Mouse (Mus musculus): ENCODE results near the gene Olfr288. TPM values are rescaled to one million over a fixed set of nuclear protein-coding genes. Genes with fewer than 3 reads are reported as not detected.

The Olfr288 gene
- not detected in 2 replicates for polyA plus RNA-seq (2014; fragmentation: Nextera tagmentation; extraction: Ambion mirVana)

DNA sequence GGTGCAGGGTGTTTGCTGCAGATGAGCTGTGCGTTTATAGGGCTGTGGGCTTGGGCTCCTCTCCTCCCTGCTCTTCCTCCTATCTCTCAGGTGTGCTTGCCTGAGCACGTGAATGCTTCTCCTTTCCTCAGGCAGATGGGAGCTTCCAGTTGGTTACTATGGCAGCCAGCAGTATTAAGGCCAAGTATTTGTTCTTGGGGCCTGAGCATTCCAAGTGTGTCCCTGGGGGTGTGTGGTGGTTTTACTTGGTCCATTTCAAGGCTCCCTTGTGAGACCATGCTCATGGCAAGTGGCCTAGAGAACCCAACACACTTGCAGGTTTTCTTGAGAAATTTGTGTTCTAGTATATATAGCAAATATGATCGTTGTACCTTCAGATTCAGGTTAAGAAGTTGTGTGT lies at the start of gene Olfr288:
Gene Olfr288, minus strand, starts transcription at position 101 of the 400 bp plus-strand sequence.
- 76% methylated on average over 3 of the region's 3 CpGs for WGBS
- H3K4me1 ChIP-seq (ENCODE audit: control insufficient read depth, insufficient read depth, low read length), result no peaks in the 10 kb centered on the region
- DNase-seq (ENCODE audit: low spot score) (no peak), ATAC-seq (ENCODE audit: low read depth) (no peak)
- H3K4me2 ChIP-seq (ENCODE audit: low read depth, low read length), result no peak within 1 kb of the TSS
- H3K4me3 ChIP-seq (ENCODE audit: low read depth, low read length), result no peak within 1 kb of the TSS
- H3K27me3 ChIP-seq (replicated peaks; ENCODE audit: control insufficient read depth, insufficient read depth, low read length), result no peaks in the 10 kb centered on the region
- H3K27ac ChIP-seq (replicated peaks; ENCODE audit: low read depth, low read length), result no peak within 1 kb of the TSS
- no peaks in the 10 kb centered on the region for H3K36me3 ChIP-seq (ENCODE audit: control insufficient read depth, insufficient read depth, low read length)
- H3K9me3 ChIP-seq (ENCODE audit: control insufficient read depth, low read length), result 0 out of 2 replicates have a peak, but pooled peaks cover 5% of the 10 kb centered on the region
- no peak within 1 kb of the TSS for H3K9ac ChIP-seq (ENCODE audit: low read depth, low read length)

DNA sequence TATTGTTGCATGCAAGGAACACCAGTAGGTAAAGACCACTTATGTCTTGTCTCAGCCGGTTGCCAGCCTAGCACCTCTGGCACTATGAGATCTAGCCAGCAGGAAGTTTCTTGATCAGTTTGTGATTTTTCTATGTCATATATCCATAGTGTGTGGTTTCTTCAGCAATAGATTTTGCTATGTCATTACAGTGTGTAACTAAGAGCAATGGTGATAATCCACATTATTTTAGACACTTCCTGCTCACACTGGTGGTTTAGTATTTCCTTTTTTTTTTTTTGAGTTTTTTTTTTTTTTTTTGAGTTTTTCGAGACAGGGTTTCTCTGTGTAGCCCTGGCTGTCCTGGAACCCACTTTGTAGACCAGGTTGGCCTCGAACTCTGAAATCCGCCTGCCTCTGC lies 40.1 kb upstream of the Olfr288 start:
- Histone ChIP-seq H3K4me1 (ENCODE audit: control insufficient read depth, insufficient read depth, low read length) (no peaks in the 10 kb centered on the region), H3K9ac (ENCODE audit: low read depth, low read length) (no peak overlapping the region), H3K27me3 (replicated peaks; ENCODE audit: control insufficient read depth, insufficient read depth, low read length) (no peaks in the 10 kb centered on the region), H3K4me2 (ENCODE audit: low read depth, low read length) (no peak overlapping the region), H3K4me3 (ENCODE audit: low read depth, low read length) (no peak overlapping the region), H3K27ac (replicated peaks; ENCODE audit: low read depth, low read length) (no peak overlapping the region), H3K36me3 (ENCODE audit: control insufficient read depth, insufficient read depth, low read length) (no peaks in the 10 kb centered on the region), H3K9me3 (ENCODE audit: control insufficient read depth, low read length) (no peaks in the 10 kb centered on the region)
- DNase-seq (ENCODE audit: low spot score) (no peak), ATAC-seq (ENCODE audit: low read depth) (no peak)
- whole genome bisulfite sequencing, result 88% methylated on average over 4 of the region's 4 CpGs

GRCm38 (mm10) chr15:98234350-98234749 lies 39.0 kb upstream of the Olfr288 start, which contains the start of gene Olfr286:
Olfr286 (minus strand) TSS chr15:98234450.
- Histone ChIP-seq H3K36me3 (ENCODE audit: control insufficient read depth, insufficient read depth, low read length) (no peaks in the 10 kb centered on the region), H3K4me3 (ENCODE audit: low read depth, low read length) (no peak within 1 kb of the TSS), H3K27me3 (replicated peaks; ENCODE audit: control insufficient read depth, insufficient read depth, low read length) (no peaks in the 10 kb centered on the region), H3K9ac (ENCODE audit: low read depth, low read length) (no peak within 1 kb of the TSS), H3K9me3 (ENCODE audit: control insufficient read depth, low read length) (no peaks in the 10 kb centered on the region), H3K4me1 (ENCODE audit: control insufficient read depth, insufficient read depth, low read length) (no peaks in the 10 kb centered on the region), H3K4me2 (ENCODE audit: low read depth, low read length) (no peak within 1 kb of the TSS), H3K27ac (replicated peaks; ENCODE audit: low read depth, low read length) (no peak within 1 kb of the TSS)
- no peak for DNase-seq (ENCODE audit: low spot score)
- WGBS, result 79% methylated on average over 4 of the region's 4 CpGs
- no peak for ATAC-seq (ENCODE audit: low read depth)

GRCm38 (mm10) chr15:98226096-98226495 lies 30.8 kb upstream of the Olfr288 start:
- 69% methylated on average over 7 of the region's 7 CpGs for WGBS
- ATAC-seq (ENCODE audit: low read depth) (no peak), DNase-seq (ENCODE audit: low spot score) (no peak)
- no peak overlapping the region for H3K4me2 ChIP-seq (ENCODE audit: low read depth, low read length)
- no peak overlapping the region for H3K27ac ChIP-seq (replicated peaks; ENCODE audit: low read depth, low read length)
- no peaks in the 10 kb centered on the region for H3K36me3 ChIP-seq (ENCODE audit: control insufficient read depth, insufficient read depth, low read length)
- H3K9ac ChIP-seq (ENCODE audit: low read depth, low read length), result no peak overlapping the region
- H3K9me3 ChIP-seq (ENCODE audit: control insufficient read depth, low read length), result no peaks in the 10 kb centered on the region
- no peak overlapping the region for H3K4me3 ChIP-seq (ENCODE audit: low read depth, low read length)
- H3K27me3 ChIP-seq (replicated peaks; ENCODE audit: control insufficient read depth, insufficient read depth, low read length), result no peaks in the 10 kb centered on the region
- H3K4me1 ChIP-seq (ENCODE audit: control insufficient read depth, insufficient read depth, low read length), result no peaks in the 10 kb centered on the region

DNA sequence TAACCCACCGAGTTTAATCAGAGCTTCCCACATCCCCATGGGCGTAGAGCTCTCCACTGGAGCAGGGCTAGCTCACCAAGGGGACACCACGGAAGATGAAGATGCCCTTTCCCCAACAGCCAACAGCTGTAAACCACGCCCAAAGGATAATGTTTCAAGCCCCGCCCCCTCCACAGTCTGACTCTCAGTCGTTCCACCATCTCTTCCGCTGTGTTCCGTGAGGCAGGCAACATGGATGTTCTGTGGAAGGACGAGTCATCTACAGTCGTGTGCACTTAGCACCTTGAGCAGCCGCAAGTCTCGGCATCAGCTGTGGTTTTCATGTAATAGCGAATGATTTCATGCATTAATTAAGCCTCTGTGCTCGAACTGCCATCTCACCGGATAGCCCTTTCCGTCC lies 30.3 kb upstream of the Olfr288 start:
- H3K4me2 ChIP-seq (ENCODE audit: low read depth, low read length), result no peak overlapping the region
- no peaks in the 10 kb centered on the region for H3K4me1 ChIP-seq (ENCODE audit: control insufficient read depth, insufficient read depth, low read length)
- WGBS, result 44% methylated on average over 16 of the region's 16 CpGs
- no peaks in the 10 kb centered on the region for H3K27me3 ChIP-seq (replicated peaks; ENCODE audit: control insufficient read depth, insufficient read depth, low read length)
- DNase-seq (ENCODE audit: low spot score), result no peak
- H3K36me3 ChIP-seq (ENCODE audit: control insufficient read depth, insufficient read depth, low read length), result no peaks in the 10 kb centered on the region
- H3K9ac ChIP-seq (ENCODE audit: low read depth, low read length), result no peak overlapping the region
- H3K4me3 ChIP-seq (ENCODE audit: low read depth, low read length), result no peak overlapping the region
- no peaks in the 10 kb centered on the region for H3K9me3 ChIP-seq (ENCODE audit: control insufficient read depth, low read length)
- H3K27ac ChIP-seq (replicated peaks; ENCODE audit: low read depth, low read length), result no peak overlapping the region
- no peak for ATAC-seq (ENCODE audit: low read depth)

DNA sequence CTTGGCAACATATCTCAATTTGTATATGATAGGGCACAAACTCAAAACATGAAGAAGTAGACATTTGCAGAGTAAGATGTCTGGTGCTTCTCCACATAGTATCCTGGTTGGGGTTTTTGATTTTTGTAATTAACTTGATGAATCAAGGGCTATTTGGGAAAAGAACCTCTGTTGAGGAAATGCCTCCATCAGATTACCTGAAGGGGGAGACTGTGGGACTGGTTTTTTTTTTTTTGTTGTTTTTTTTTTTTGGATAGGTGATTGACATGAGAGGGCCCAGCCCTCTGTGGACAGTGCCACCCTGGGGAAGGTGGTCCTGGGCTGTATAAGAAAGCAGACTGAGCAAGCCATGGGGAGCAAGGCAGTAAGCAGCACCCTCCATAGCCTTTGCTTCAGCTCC lies 27.0 kb upstream of the Olfr288 start:
- H3K9me3 ChIP-seq (ENCODE audit: control insufficient read depth, low read length), result no peaks in the 10 kb centered on the region
- ATAC-seq (ENCODE audit: low read depth) (no peak), DNase-seq (ENCODE audit: low spot score) (no peak)
- no peaks in the 10 kb centered on the region for H3K27me3 ChIP-seq (replicated peaks; ENCODE audit: control insufficient read depth, insufficient read depth, low read length)
- no peak overlapping the region for H3K9ac ChIP-seq (ENCODE audit: low read depth, low read length)
- no peak overlapping the region for H3K27ac ChIP-seq (replicated peaks; ENCODE audit: low read depth, low read length)
- no peaks in the 10 kb centered on the region for H3K4me1 ChIP-seq (ENCODE audit: control insufficient read depth, insufficient read depth, low read length)
- H3K4me2 ChIP-seq (ENCODE audit: low read depth, low read length), result no peak overlapping the region
- H3K4me3 ChIP-seq (ENCODE audit: low read depth, low read length), result no peak overlapping the region
- no peaks in the 10 kb centered on the region for H3K36me3 ChIP-seq (ENCODE audit: control insufficient read depth, insufficient read depth, low read length)

DNA sequence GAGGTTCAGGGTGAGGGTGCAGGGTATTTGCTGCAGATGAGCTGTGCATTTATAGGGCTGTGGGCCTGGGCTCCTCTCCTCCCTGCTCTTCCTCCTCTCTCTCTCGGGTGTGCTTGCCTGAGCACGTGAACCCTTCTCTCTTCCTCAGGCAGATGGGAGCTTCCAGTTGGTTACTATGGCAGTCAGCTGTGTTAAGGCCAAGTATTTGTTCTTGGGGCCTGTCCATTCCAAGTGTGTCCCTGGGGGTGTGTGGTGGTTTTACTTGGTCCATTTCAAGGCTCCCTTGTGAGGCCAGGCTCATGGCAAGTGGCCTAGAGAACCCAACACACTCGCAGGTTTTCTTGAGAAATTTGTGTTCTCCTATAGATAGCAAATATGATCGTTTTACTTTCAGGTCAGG lies 25.5 kb upstream of the Olfr288 start, which contains the start of the genes Gm44579 and Olfr287:
Gene Gm44579, minus strand, starts transcription at position 101 of the 400 bp plus-strand sequence.
Gene Olfr287, minus strand, starts transcription at position 180 of the 400 bp plus-strand sequence.
- ATAC-seq (ENCODE audit: low read depth) (no peak), DNase-seq (ENCODE audit: low spot score) (no peak)
- Histone ChIP-seq H3K4me3 (ENCODE audit: low read depth, low read length) (no peak within 1 kb of the TSS), H3K4me2 (ENCODE audit: low read depth, low read length) (no peak within 1 kb of the TSS), H3K27ac (replicated peaks; ENCODE audit: low read depth, low read length) (no peak within 1 kb of the TSS), H3K9ac (ENCODE audit: low read depth, low read length) (no peak within 1 kb of the TSS), H3K4me1 (ENCODE audit: control insufficient read depth, insufficient read depth, low read length) (no peaks in the 10 kb centered on the region), H3K27me3 (replicated peaks; ENCODE audit: control insufficient read depth, insufficient read depth, low read length) (no peaks in the 10 kb centered on the region), H3K36me3 (ENCODE audit: control insufficient read depth, insufficient read depth, low read length) (no peaks in the 10 kb centered on the region), H3K9me3 (ENCODE audit: control insufficient read depth, low read length) (no peaks in the 10 kb centered on the region)
- WGBS, result 68% methylated on average over 3 of the region's 4 CpGs

GRCm38 (mm10) chr15:98214130-98214529 lies 18.8 kb upstream of the Olfr288 start:
- DNase-seq (ENCODE audit: low spot score) (no peak), ATAC-seq (ENCODE audit: low read depth) (no peak)
- Histone ChIP-seq H3K4me3 (ENCODE audit: low read depth, low read length) (no peak overlapping the region), H3K4me2 (ENCODE audit: low read depth, low read length) (no peak overlapping the region), H3K4me1 (ENCODE audit: control insufficient read depth, insufficient read depth, low read length) (no peaks in the 10 kb centered on the region), H3K9ac (ENCODE audit: low read depth, low read length) (no peak overlapping the region), H3K27me3 (replicated peaks; ENCODE audit: control insufficient read depth, insufficient read depth, low read length) (no peaks in the 10 kb centered on the region), H3K36me3 (ENCODE audit: control insufficient read depth, insufficient read depth, low read length) (no peaks in the 10 kb centered on the region), H3K27ac (replicated peaks; ENCODE audit: low read depth, low read length) (no peak overlapping the region), H3K9me3 (ENCODE audit: control insufficient read depth, low read length) (no peaks in the 10 kb centered on the region)
- 62% methylated on average over 5 of the region's 5 CpGs for WGBS

DNA sequence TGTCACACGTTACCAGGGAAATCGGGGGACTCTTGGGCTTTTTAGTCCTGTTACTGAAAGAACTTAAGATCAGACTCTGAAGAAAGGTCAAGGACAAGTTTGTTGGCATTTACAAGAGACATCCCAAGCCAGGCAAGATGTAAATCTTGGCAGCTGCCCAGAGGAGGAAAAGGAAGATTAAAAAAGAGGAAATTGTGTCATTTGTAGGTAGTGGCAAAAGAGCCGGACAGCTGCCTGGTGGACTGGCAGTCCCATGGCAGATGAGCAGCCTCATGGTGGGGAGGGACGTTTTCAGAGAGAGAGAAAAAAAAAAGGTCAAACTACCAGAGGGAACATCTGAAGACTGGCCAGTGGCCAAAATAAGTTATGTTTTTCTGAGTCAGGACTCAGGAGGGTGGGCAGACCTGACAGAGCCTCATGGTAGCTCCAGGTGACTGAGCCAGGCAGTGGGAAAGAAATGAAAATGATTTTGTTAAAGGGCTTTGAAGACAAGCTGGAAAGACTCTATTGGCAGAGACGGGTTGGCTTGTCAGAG lies 18.1 kb upstream of the Olfr288 start:
- no peaks in the 10 kb centered on the region for H3K27me3 ChIP-seq (replicated peaks; ENCODE audit: control insufficient read depth, insufficient read depth, low read length)
- H3K4me1 ChIP-seq (ENCODE audit: control insufficient read depth, insufficient read depth, low read length), result no peaks in the 10 kb centered on the region
- H3K9ac ChIP-seq (ENCODE audit: low read depth, low read length), result no peak overlapping the region
- H3K9me3 ChIP-seq (ENCODE audit: control insufficient read depth, low read length), result no peaks in the 10 kb centered on the region
- ATAC-seq (ENCODE audit: low read depth) (no peak), DNase-seq (ENCODE audit: low spot score) (no peak)
- no peak overlapping the region for H3K27ac ChIP-seq (replicated peaks; ENCODE audit: low read depth, low read length)
- no peaks in the 10 kb centered on the region for H3K36me3 ChIP-seq (ENCODE audit: control insufficient read depth, insufficient read depth, low read length)
- no peak overlapping the region for H3K4me3 ChIP-seq (ENCODE audit: low read depth, low read length)
- WGBS, result 67% methylated on average over 5 of the region's 5 CpGs
- no peak overlapping the region for H3K4me2 ChIP-seq (ENCODE audit: low read depth, low read length)

All from embryonic facial prominence, embryonic 14.5 days (tissue).